Mouse (Mus musculus): ENCODE data around the gene C2cd5.

- TF ChIP-seq POLR2A (IDR thresholded peaks at IDR 0.05; ENCODE audit: insufficient read depth, low read length), result no peak
- no peak for TF ChIP-seq CTCF (IDR thresholded peaks at IDR 0.05; ENCODE audit: low read depth, low read length)
- TF ChIP-seq EP300 (IDR thresholded peaks at IDR 0.05; ENCODE audit: insufficient read depth, low read depth, low read length), result no peak
Observed at GRCm38 (mm10) chr6:142963480-142964075, 136.4 kb downstream of the C2cd5 start.

All from ES-Bruce4 (cell line).